Mouse (Mus musculus) heart, embryonic 12.5 days (tissue): Measurements from ENCODE around the gene Erbb3. TPM values are rescaled to one million over a fixed set of nuclear protein-coding genes. Genes with fewer than 3 reads are reported as not detected.
A peak's percentile ranks its signal among the peaks of the same experiment; 100 is the strongest.
"Not testable (repeated sequence)": the region's sequence is repeated elsewhere in the genome, so short reads cannot be mapped to it uniquely, and the experiment has no call there.

Source experiments
- ATAC-seq: fragments of 200-750 bp; cut with Nextera tagmentation; 2 replicates; pipeline ENCODE4 v1.8.0; 2017; ENCODE audit warnings: moderate TSS enrichment, moderate library complexity; ENCODE audit not compliant: insufficient number of reproducible peaks, low FRiP score
- H3K27ac ChIP-seq: fragments of 300-500 bp; sonication (generic); 2 replicates; pipeline ENCODE4 v1.5.1; 2016; ENCODE audit warnings: mild to moderate bottlenecking, moderate library complexity; ENCODE audit not compliant: poor library complexity, severe bottlenecking
- H3K27me3 ChIP-seq: fragments of 300-500 bp; sonication (generic); replicated peaks from 2 replicates; pipeline ENCODE4 v1.6.1; 2016; ENCODE audit warnings: mild to moderate bottlenecking, moderate library complexity
- H3K36me3 ChIP-seq: fragments of 300-500 bp; sonication (generic); 2 replicates; pipeline ENCODE4 v1.6.1; 2016; ENCODE audit warnings: mild to moderate bottlenecking, moderate library complexity
- H3K4me1 ChIP-seq: fragments of 300-500 bp; sonication (generic); replicated peaks from 2 replicates; pipeline ENCODE4 v1.6.1; 2016; ENCODE audit warnings: mild to moderate bottlenecking
- H3K4me2 ChIP-seq: fragments of 300-500 bp; sonication (generic); 2 replicates; pipeline ENCODE4 v1.6.1; 2016; ENCODE audit warnings: mild to moderate bottlenecking, moderate library complexity
- H3K4me3 ChIP-seq: fragments of 300-500 bp; sonication (generic); 2 replicates; pipeline ENCODE4 v1.5.1; 2016; ENCODE audit warnings: mild to moderate bottlenecking
- H3K9ac ChIP-seq: fragments of 300-500 bp; sonication (generic); 2 replicates; pipeline ENCODE4 v1.6.1; 2016; ENCODE audit warnings: mild to moderate bottlenecking, moderate library complexity
- H3K9me3 ChIP-seq: fragments of 300-500 bp; sonication (generic); replicated peaks from 2 replicates; pipeline ENCODE4 v1.6.1; 2016; ENCODE audit warnings: mild to moderate bottlenecking, moderate library complexity
- WGBS: fragments of 180-500 bp; shearing (Covaris S2); methylation state at CpG from one replicate; pipeline ENCODE4 v1.1.7; 2016; 5-methylcytosine and 5-hydroxymethylcytosine counted together
- polyA plus RNA-seq: library from polyadenylated mRNA; unstranded; fragments of >200 nt; fragmentation: Nextera tagmentation; extraction: Ambion mirVana; gene quantifications from 2 replicates; pipeline ENCODE4 v1.2.1, GENCODE M21; 2016

The Erbb3 gene
- polyA plus RNA-seq, 1 experiment from 2014 or later, result 7.6 TPM

- H3K27me3 ChIP-seq, H3K4me3 ChIP-seq, H3K9ac ChIP-seq, H3K9me3 ChIP-seq, ATAC-seq, H3K4me1 ChIP-seq, H3K4me2 ChIP-seq, H3K27ac ChIP-seq: not testable (repeated sequence)
- WGBS, result 72% methylated on average over 4 of the region's 4 CpGs
- peaks cover 29% of the 10 kb centered on the region for H3K36me3 ChIP-seq
Measured at GRCm38 (mm10) chr10:128623106-128623613, 33.7 kb upstream of the Erbb3 start.

DNA sequence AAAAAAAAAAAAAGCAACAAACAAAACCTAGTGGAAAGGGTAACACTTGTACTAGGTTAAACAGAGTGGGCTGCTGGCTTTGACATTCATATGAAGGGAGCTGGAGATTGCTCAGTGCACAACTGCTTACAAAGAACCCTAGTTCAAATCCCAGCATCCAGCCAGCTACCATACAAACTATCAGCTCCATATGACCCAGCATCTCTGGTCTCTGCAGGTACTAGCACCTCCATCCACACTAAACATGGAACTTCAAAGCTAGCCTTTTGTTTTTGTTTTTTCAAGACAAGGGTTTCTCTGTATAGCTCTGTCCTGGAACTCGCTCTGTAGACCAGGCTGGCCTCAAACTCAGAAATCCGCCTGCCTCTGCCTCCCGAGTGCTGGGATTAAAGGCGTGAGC is 33.2 kb upstream of the Erbb3 start:
- WGBS, result 78% methylated on average over 4 of the region's 4 CpGs
- H3K4me3 ChIP-seq, result no peak overlapping the region
- peaks cover 29% of the 10 kb centered on the region for H3K36me3 ChIP-seq
- H3K27me3 ChIP-seq, result no peaks in the 10 kb centered on the region
- ATAC-seq, result no peak
- H3K9me3 ChIP-seq, result no peaks in the 10 kb centered on the region
- H3K4me1 ChIP-seq, result peaks cover 8% of the 10 kb centered on the region
- no peak overlapping the region for H3K27ac ChIP-seq
- H3K9ac ChIP-seq, result no peak overlapping the region
- no peak overlapping the region for H3K4me2 ChIP-seq

- Histone ChIP-seq H3K36me3 (peaks cover 29% of the 10 kb centered on the region), H3K4me3 (no peak overlapping the region), H3K27ac (no peak overlapping the region), H3K9ac (no peak overlapping the region), H3K4me2 (no peak overlapping the region), H3K27me3 (no peaks in the 10 kb centered on the region), H3K4me1 (peaks cover 8% of the 10 kb centered on the region), H3K9me3 (no peaks in the 10 kb centered on the region)
- ATAC-seq, result no peak
- WGBS, result 77% methylated on average over 3 of the region's 3 CpGs
Measured at GRCm38 (mm10) chr10:128621986-128622520, 32.6 kb upstream of the Erbb3 start.

DNA sequence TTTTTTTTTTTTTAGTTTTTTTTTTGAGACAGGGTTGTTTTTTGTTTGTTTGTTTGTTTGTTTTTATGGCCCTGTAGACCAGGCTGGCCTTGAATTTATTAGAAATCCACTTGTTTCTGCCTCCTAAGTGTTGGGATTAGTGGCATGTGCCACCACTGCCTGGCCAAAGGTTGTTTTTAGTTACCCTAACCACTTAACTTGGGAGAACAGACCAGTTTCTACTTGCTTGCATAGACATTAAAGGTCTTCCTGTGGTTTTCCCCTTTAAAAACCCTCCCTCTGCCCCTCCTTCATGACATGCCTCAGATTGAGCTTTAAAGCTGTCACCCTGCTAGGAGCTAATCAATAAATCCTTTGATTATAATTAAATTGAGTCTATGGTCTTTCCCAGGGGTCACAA is 30.8 kb upstream of the Erbb3 start:
- H3K4me3 ChIP-seq, result no peak overlapping the region
- no peak for ATAC-seq
- H3K27ac ChIP-seq, result no peak overlapping the region
- no peaks in the 10 kb centered on the region for H3K27me3 ChIP-seq
- H3K9me3 ChIP-seq, result no peaks in the 10 kb centered on the region
- peaks cover 26% of the 10 kb centered on the region for H3K36me3 ChIP-seq
- peaks cover 4% of the 10 kb centered on the region for H3K4me1 ChIP-seq
- no peak overlapping the region for H3K9ac ChIP-seq
- H3K4me2 ChIP-seq, result no peak overlapping the region

DNA sequence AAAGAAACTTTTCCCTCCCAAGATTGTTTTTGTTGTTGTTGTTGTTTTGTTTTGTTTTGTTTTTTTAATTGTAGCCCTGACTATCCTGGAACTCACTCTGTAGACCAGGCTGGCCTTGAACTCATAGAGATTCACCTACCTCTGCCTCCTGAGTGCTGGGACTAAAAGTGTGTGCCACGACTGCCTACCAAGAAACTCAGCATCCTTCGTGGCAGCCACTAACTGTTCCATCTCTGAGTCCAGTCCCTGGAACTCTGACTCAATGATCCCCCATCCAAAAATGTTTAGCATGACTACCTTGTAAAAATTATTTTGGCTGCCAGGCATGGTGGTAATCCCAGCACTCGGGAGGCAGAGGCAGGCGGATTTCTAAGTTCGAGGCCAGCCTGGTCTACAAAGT is 29.7 kb upstream of the Erbb3 start:
- not testable (repeated sequence) for H3K27ac ChIP-seq, ATAC-seq, H3K4me1 ChIP-seq, H3K27me3 ChIP-seq, H3K9ac ChIP-seq, H3K4me2 ChIP-seq, H3K4me3 ChIP-seq, H3K9me3 ChIP-seq
- peaks cover 16% of the 10 kb centered on the region for H3K36me3 ChIP-seq
- 78% methylated on average over 5 of the region's 5 CpGs for WGBS

DNA sequence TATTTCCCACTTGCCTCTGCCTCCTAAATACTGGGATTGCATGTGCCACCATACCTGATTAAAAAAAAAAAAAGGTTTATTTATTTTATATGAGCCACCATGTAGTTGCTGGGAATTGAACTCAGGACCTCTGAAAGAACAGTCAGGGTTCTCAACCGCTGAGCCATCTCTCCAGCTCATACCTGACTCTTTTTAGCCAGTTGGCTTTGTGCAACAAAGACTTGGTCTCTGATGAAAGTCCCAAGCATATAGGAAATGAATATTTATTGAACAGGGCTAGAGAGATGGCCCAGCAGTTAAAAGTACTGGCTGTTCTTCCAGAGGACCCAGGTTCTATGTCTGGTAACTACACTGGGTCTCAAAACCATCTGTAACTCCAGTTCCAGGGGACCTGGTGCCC is 29.1 kb upstream of the Erbb3 start:
- no peak for ATAC-seq
- no peaks in the 10 kb centered on the region for H3K27me3 ChIP-seq
- H3K27ac ChIP-seq, result no peak overlapping the region
- no peak overlapping the region for H3K9ac ChIP-seq
- H3K4me2 ChIP-seq, result no peak overlapping the region
- no peaks in the 10 kb centered on the region for H3K9me3 ChIP-seq
- H3K36me3 ChIP-seq, result peaks cover 10% of the 10 kb centered on the region
- WGBS, result 76% methylated on average over 1 of the region's 1 CpGs
- H3K4me1 ChIP-seq, result no peaks in the 10 kb centered on the region
- H3K4me3 ChIP-seq, result no peak overlapping the region

- not testable (repeated sequence) for H3K9ac ChIP-seq, H3K4me1 ChIP-seq, H3K27me3 ChIP-seq, ATAC-seq, H3K4me3 ChIP-seq, H3K4me2 ChIP-seq, H3K27ac ChIP-seq, H3K9me3 ChIP-seq, H3K36me3 ChIP-seq
- 80% methylated on average over 7 of the region's 7 CpGs for WGBS
Measured at GRCm38 (mm10) chr10:128615798-128616448, 26.5 kb upstream of the Erbb3 start.

GRCm38 (mm10) chr10:128614934-128615333 is 25.5 kb upstream of the Erbb3 start:
- Histone ChIP-seq H3K9ac (no peak overlapping the region), H3K27ac (no peak overlapping the region), H3K4me2 (no peak overlapping the region), H3K4me1 (0 out of 2 replicates have a peak, but pooled peaks cover 6% of the 10 kb centered on the region), H3K4me3 (no peak overlapping the region), H3K36me3 (no peaks in the 10 kb centered on the region), H3K27me3 (no peaks in the 10 kb centered on the region), H3K9me3 (no peaks in the 10 kb centered on the region)
- no peak for ATAC-seq
- WGBS, result 60% methylated on average over 3 of the region's 3 CpGs

- ATAC-seq, H3K4me2 ChIP-seq, H3K27ac ChIP-seq, H3K4me3 ChIP-seq, H3K36me3 ChIP-seq, H3K27me3 ChIP-seq, H3K4me1 ChIP-seq, H3K9me3 ChIP-seq, H3K9ac ChIP-seq: not testable (repeated sequence)
- 52% methylated on average over 4 of the region's 4 CpGs for WGBS
Measured at GRCm38 (mm10) chr10:128613820-128614219, 24.4 kb upstream of the Erbb3 start.

DNA sequence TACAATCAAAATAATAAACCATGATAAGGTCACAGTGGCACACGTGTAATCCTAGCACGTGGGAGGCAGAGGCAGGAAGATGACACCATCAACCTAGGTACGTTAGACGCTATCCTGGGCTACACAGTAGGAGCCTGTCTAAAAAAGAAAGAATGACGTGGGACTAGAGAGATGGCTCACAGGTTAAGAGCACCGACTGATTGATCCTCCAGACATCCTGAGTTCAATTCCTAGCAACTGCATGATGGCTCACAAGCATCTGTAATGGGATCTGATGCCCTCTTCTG is 23.6 kb upstream of the Erbb3 start:
- ATAC-seq, result no peak
- H3K4me1 ChIP-seq, result 0 out of 2 replicates have a peak, but pooled peaks cover 6% of the 10 kb centered on the region
- H3K4me3 ChIP-seq, result no peak overlapping the region
- H3K4me2 ChIP-seq, result no peak overlapping the region
- H3K27me3 ChIP-seq, result no peaks in the 10 kb centered on the region
- 40% methylated on average over 6 of the region's 6 CpGs for WGBS
- H3K9me3 ChIP-seq, result no peaks in the 10 kb centered on the region
- H3K27ac ChIP-seq, result no peak overlapping the region
- no peak overlapping the region for H3K9ac ChIP-seq
- no peaks in the 10 kb centered on the region for H3K36me3 ChIP-seq

- Histone ChIP-seq H3K9me3 (no peaks in the 10 kb centered on the region), H3K36me3 (no peaks in the 10 kb centered on the region), H3K9ac (no peak overlapping the region), H3K4me2 (no peak overlapping the region; the same call in 1 of the 2 replicates), H3K4me1 (0 out of 2 replicates have a peak, but pooled peaks cover 6% of the 10 kb centered on the region), H3K27me3 (no peaks in the 10 kb centered on the region), H3K27ac (no peak overlapping the region), H3K4me3 (no peak overlapping the region)
- ATAC-seq, result 0 out of 2 replicates have a peak, but pooled peaks have one; percentile 25
- WGBS, result 14% methylated on average over 16 of the region's 16 CpGs
Measured at GRCm38 (mm10) chr10:128612433-128613153, 23.1 kb upstream of the Erbb3 start.
